Mouse (Mus musculus): Measurements from ENCODE around the gene Zpld1. TPM values are rescaled to one million over a fixed set of nuclear protein-coding genes. Genes with fewer than 3 reads are reported as not detected.

Gene Zpld1
- total and polyA plus RNA-seq, 3 experiments = not detected

- no peak overlapping the region for H3K4me2 ChIP-seq (ENCODE audit: insufficient read depth, low read depth, poor library complexity, severe bottlenecking)
- TF ChIP-seq GABPA (IDR thresholded peaks at IDR 0.05; ENCODE audit: insufficient replicate concordance, low read depth, low read length) (no peak), JUND (conservative IDR thresholded peaks at IDR 0.05; ENCODE audit: low read depth, low read length) (no peak), SMC3 (IDR thresholded peaks at IDR 0.05; ENCODE audit: low read depth, low read length) (no peak), MYC (IDR thresholded peaks at IDR 0.05; ENCODE audit: low read depth, low read length) (no peak), POLR2A (IDR thresholded peaks at IDR 0.05; ENCODE audit: low read depth, low read length) (no peak), USF1 (IDR thresholded peaks at IDR 0.05; ENCODE audit: low read depth, low read length) (no peak), MXI1 (IDR thresholded peaks at IDR 0.05; ENCODE audit: low read depth, low read length) (no peak), CTCF (conservative IDR thresholded peaks at IDR 0.05 in 1 of 2, IDR thresholded peaks at IDR 0.05 in 1 of 2; ENCODE audit: low read depth in 2 of 2, low read length in 2 of 2) (no peak), UBTF (IDR thresholded peaks at IDR 0.05; ENCODE audit: low read depth, low read length) (no peak), ZMIZ1 (IDR thresholded peaks at IDR 0.05; ENCODE audit: low read depth, low read length) (no peak), USF2 (conservative IDR thresholded peaks at IDR 0.05; ENCODE audit: low read depth, low read length) (no peak), CHD1 (IDR thresholded peaks at IDR 0.05; ENCODE audit: low read depth, low read length) (no peak), TCF12 (IDR thresholded peaks at IDR 0.05; ENCODE audit: low read depth, low read length) (no peak), PAX5 (IDR thresholded peaks at IDR 0.05; ENCODE audit: low read length) (no peak), MAZ (IDR thresholded peaks at IDR 0.05; ENCODE audit: low read depth, low read length) (no peak), MAFK (IDR thresholded peaks at IDR 0.05; ENCODE audit: insufficient replicate concordance, low read length) (no peak)
- no peak overlapping the region for H3K9ac ChIP-seq (ENCODE audit: insufficient read depth, low read depth)
- dilution Hi-C loops (cut with MboI; ENCODE audit: extremely low pct_ligation_motif_present, extremely low pct_unique_long_range_greater_than_20kb, low sequenced_read_pairs) (no loop called here), in situ Hi-C loops (cut with MboI; ENCODE audit: low pct_ligation_motif_present, low pct_unique_long_range_greater_than_20kb, low sequenced_read_pairs) (no loop called here)
- DNase-seq (ENCODE audit: extremely low read depth) = no peak
- H3K4me1 ChIP-seq (ENCODE audit: control insufficient read depth in 1 of 2, insufficient read depth in 2 of 2) = no peaks in the 10 kb centered on the region
- no peak overlapping the region for H3K4me3 ChIP-seq (replicated peaks in 1 of 3; ENCODE audit: low read depth in 2 of 3, low read length in 2 of 3, poor library complexity in 1 of 3)
- H3K9me3 ChIP-seq (replicated peaks; ENCODE audit: low read length) = no peaks in the 10 kb centered on the region
- no peaks in the 10 kb centered on the region for H3K79me2 ChIP-seq (replicated peaks; ENCODE audit: control insufficient read depth, extremely low read depth, insufficient read depth, poor library complexity, severe bottlenecking)
- H3K27ac ChIP-seq (ENCODE audit: insufficient read depth, low read depth) = no peak overlapping the region
- H3K27me3 ChIP-seq (replicated peaks) = no peaks in the 10 kb centered on the region
- no peaks in the 10 kb centered on the region for H3K36me3 ChIP-seq (replicated peaks in 1 of 2; ENCODE audit: control insufficient read depth in 1 of 2, insufficient read depth in 1 of 2, low read length in 1 of 2)
Measured at GRCm38 (mm10) chr16:55240996-55241395, 56.8 kb downstream of the Zpld1 start.

DNA sequence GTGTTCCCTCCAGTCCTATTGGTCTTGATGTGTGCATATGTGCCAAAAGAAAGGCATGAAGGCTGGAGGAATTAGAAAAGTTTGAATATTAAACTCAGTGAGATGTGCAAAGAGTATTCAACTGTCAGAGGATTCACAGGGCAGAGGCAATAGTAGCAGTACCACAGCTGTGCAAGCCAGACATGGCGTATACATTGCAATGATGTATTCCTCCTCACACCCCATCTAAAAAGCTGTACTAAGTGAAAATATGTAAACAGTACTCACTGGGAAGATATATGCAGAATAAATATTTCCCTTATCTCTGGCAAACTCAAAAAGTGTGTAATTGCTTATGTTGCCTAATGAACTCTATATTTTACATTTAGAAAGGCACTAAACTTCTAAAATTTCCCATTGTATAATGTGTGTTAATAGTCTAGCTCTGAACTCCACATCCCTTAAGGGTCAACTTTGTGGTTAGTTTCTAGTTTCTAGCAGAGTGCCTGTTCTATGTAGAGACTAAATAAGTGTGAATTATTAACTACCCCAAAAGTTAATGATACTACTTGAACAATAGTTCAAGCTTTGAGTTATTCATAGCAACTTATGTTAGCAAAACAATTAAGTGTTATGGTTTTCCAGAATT lies 68.7 kb downstream of the Zpld1 start:
- in situ Hi-C loops (cut with MboI; ENCODE audit: low pct_ligation_motif_present, low pct_unique_long_range_greater_than_20kb, low sequenced_read_pairs) (no loop called here), dilution Hi-C loops (cut with MboI; ENCODE audit: extremely low pct_ligation_motif_present, extremely low pct_unique_long_range_greater_than_20kb, low sequenced_read_pairs) (no loop called here)
- H3K27me3 ChIP-seq (replicated peaks) = no peaks in the 10 kb centered on the region
- H3K9me3 ChIP-seq (replicated peaks; ENCODE audit: low read length) = no peaks in the 10 kb centered on the region
- no peak overlapping the region for H3K4me2 ChIP-seq (ENCODE audit: insufficient read depth, low read depth, poor library complexity, severe bottlenecking)
- no peaks in the 10 kb centered on the region for H3K4me1 ChIP-seq (ENCODE audit: control insufficient read depth in 1 of 2, insufficient read depth in 2 of 2)
- H3K9ac ChIP-seq (ENCODE audit: insufficient read depth, low read depth) = no peak overlapping the region
- no peak for TF ChIP-seq NRF1 (IDR thresholded peaks at IDR 0.05; ENCODE audit: low read depth, low read length)
- TF ChIP-seq USF1 (IDR thresholded peaks at IDR 0.05; ENCODE audit: low read depth, low read length) = no peak
- no peak overlapping the region for H3K4me3 ChIP-seq (replicated peaks in 1 of 3; ENCODE audit: low read depth in 2 of 3, low read length in 2 of 3, poor library complexity in 1 of 3)
- H3K27ac ChIP-seq (ENCODE audit: insufficient read depth, low read depth) = no peak overlapping the region
- no peak for DNase-seq (ENCODE audit: extremely low read depth)
- no peaks in the 10 kb centered on the region for H3K79me2 ChIP-seq (replicated peaks; ENCODE audit: control insufficient read depth, extremely low read depth, insufficient read depth, poor library complexity, severe bottlenecking)
- no peaks in the 10 kb centered on the region for H3K36me3 ChIP-seq (replicated peaks in 1 of 2; ENCODE audit: control insufficient read depth in 1 of 2, insufficient read depth in 1 of 2, low read length in 1 of 2)

All from CH12.LX (cell line).